Mouse (Mus musculus) olfactory bulb, adult 2 months (tissue): ENCODE measurements around the gene Trim80. TPM values are rescaled to one million over a fixed set of nuclear protein-coding genes. Genes with fewer than 3 reads are reported as not detected.
"Not testable (repeated sequence)": the region's sequence is repeated elsewhere in the genome, so short reads cannot be mapped to it uniquely, and the experiment has no call there.

Experiments used
- H3K27ac ChIP-seq: fragments of 200-500 bp; 2 replicates; pipeline ENCODE4 v1.5.1; 2012; ENCODE audit warnings: low read depth, low read length; ENCODE audit not compliant: insufficient read depth
- H3K4me1 ChIP-seq: fragments of 200-500 bp; 2 replicates; pipeline ENCODE4 v1.6.1; 2012; ENCODE audit warnings: low read length; ENCODE audit not compliant: control insufficient read depth, insufficient read depth
- H3K4me3 ChIP-seq: fragments of 200-500 bp; 2 replicates; pipeline ENCODE4 v1.5.1; 2012; ENCODE audit warnings: mild to moderate bottlenecking, low read depth, low read length, moderate library complexity; ENCODE audit not compliant: insufficient read depth
- CTCF ChIP-seq: fragments of 200-500 bp; IDR thresholded peaks from 2 replicates; pipeline ENCODE4 v1.5.1; 2012; ENCODE audit warnings: low read depth, mild to moderate bottlenecking, low read length, moderate library complexity; ENCODE audit not compliant: insufficient read depth
- POLR2A ChIP-seq: fragments of 200-500 bp; IDR thresholded peaks from 2 replicates; pipeline ENCODE4 v1.6.1; 2012; ENCODE audit warnings: mild to moderate bottlenecking, low read depth, low read length, moderate library complexity; ENCODE audit not compliant: insufficient read depth
- WGBS: fragments of 180-500 bp; shearing (Covaris S2); methylation state at CpG from one replicate; pipeline ENCODE4 v1.1.7; 2018; 5-methylcytosine and 5-hydroxymethylcytosine counted together
- polyA plus RNA-seq: library from polyadenylated mRNA; stranded (reverse); fragments of >200 nt; gene quantifications from 2 replicates; pipeline ENCODE4 v1.2.4, GENCODE M21; 2012; ENCODE audit warnings: low replicate concordance; ENCODE audit not compliant: missing spikeins, insufficient read depth, insufficient read length

Gene Trim80
- polyA plus RNA-seq, 1 experiment: not detected

DNA sequence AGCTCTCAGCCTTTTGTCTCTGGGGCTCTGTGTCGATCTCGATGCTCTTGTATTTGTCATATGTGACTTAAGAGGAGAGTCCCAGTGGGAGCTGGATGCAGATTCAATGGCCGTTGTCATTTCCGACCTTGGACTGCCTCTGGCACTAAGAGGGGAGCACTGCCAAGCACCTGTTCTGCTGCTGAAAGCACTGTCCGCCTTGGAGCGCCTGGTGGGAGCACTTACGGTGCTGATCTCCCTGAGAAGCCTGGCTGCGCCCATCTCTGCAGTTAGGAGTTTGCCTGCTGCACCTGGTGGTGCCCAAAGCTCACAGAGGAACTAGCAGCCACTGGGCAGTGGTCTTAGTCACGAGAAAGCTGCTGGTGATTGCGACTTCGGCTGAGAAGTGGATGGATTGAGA, 42.9 kb downstream of the Trim80 start:
- TF ChIP-seq CTCF (no peak), POLR2A (no peak)
- H3K4me3 ChIP-seq: no peak overlapping the region
- H3K27ac ChIP-seq: no peak overlapping the region
- WGBS: 68% methylated on average over 11 of the region's 11 CpGs
- H3K4me1 ChIP-seq: peaks cover 6% of the 10 kb centered on the region

DNA sequence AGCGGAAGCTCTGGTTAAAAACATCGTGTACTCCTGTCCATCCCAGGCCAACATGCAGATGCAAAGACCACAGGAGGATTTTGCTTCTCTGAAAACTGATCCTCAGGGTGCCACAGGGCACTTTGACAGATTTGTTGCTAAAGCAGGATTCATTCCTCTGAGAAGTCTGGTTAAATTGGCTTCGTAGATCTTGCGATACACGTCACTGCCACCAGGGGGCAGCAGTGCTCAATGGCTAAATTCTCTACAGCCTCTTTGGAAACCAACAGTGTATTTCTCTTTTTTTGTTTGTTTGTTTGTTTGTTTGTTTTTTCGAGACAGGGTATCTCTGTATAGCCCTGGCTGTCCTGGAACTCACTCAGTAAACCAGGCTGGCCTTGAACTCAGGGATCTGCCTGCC, 43.4 kb downstream of the Trim80 start:
- TF ChIP-seq POLR2A (no peak), CTCF (no peak)
- peaks cover 5% of the 10 kb centered on the region for H3K4me1 ChIP-seq
- WGBS: 18% methylated on average over 6 of the region's 6 CpGs
- no peak overlapping the region for H3K4me3 ChIP-seq
- no peak overlapping the region for H3K27ac ChIP-seq

DNA sequence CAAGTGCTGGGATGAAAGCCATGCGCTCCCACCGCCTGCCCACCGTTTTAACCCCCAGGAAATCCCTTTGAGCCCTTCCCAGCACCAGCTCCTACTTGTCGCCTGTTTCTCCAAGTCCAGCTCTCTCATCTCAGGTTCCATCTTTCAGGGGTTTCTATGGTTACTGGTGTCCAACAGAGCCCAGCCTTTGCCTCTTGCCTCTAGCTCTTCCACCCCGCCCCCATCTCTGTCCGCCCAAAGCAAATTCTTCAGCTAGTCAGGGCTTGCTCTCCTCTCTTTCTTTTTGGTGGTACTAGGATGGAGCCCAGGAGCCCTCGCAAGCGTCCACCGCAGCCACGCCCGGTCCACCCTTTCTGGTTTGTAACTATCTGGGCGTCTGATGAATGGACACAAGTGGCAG, 44.8 kb downstream of the Trim80 start:
- Histone ChIP-seq H3K4me3 (no peak overlapping the region), H3K4me1 (peaks cover 2% of the 10 kb centered on the region; the same call in 1 of the 2 replicates), H3K27ac (no peak overlapping the region)
- no peak for TF ChIP-seq CTCF
- TF ChIP-seq POLR2A: no peak
- WGBS: 56% methylated on average over 12 of the region's 12 CpGs

DNA sequence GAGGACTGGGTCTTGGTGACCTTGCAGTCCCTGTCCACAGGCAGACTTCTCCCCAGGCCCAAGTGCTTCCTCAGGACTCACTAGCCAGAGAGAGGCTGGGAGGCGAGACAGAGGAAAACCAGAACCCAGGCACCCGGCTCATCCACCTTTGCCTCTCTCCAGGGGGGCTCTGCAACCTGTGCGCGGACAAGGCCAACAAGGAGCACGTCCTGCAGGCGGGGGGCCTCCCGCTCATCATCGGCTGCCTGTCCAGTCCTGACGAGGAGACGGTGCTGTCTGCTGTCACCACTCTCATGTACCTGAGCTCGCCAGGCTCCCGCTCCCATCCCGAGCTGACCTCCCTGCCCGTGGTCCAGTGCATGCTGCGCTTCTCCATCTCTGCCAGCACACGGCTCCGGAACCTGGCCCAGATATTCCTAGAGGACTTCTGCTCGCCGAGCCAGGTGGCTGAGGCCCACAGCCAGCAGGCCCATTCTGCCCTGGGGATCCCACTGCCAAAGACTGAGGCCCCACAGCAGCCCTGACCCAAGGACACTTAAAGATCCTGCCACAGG, 48.3 kb downstream of the Trim80 start:
- WGBS: 88% methylated on average over 19 of the region's 19 CpGs
- Histone ChIP-seq H3K4me1 (peaks cover 11% of the 10 kb centered on the region), H3K27ac (no peak overlapping the region), H3K4me3 (no peak overlapping the region)
- no peak for TF ChIP-seq CTCF
- no peak for TF ChIP-seq POLR2A

DNA sequence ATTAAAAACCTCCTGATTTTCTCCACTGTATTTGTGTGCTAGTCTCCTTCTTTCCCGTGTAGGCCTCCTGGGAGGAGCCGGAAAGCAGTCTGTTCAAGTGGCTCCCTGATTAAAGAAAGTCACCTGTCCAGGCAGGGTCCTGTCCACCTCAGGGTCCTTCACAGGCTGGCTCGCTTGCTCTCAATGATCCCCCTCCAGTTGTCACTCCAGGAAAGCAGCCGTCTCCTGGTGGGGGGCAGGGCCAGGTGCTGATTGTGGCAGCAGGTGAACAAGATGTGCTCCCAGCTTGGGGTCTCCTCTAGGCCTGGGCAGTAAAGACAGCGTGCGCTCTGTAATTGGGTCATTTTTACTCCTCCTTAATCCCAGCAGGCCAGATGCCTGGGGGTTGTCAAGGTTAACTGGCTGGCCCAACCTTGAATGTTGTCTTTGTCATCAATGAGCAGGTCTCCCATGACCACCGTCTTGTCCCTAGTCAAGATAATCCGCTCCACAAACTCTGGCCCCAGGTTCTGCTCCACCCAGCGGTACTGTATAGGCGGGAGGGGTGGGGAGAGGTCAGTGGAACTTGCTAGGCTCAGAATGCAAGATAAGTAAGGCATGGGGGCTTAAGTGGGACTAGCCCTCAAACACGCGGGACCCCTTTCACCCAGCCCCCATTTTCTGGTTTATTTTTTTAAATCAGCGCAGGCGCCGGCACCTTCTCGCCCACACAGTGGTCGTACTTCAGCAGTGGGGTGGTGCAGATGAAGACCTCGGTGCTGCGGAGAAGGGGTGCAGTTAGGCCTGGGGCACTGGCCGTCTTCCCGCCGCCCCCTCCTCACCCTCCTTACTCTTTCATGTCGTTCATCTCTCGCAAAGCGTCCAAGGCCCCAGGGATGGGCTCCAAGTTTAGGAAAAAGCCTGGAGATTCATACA, 50.4 kb downstream of the Trim80 start:
- Histone ChIP-seq H3K4me1 (peaks cover 11% of the 10 kb centered on the region), H3K27ac (no peak overlapping the region), H3K4me3 (peak overlapping the region; percentile 74)
- TF ChIP-seq POLR2A: no peak
- TF ChIP-seq CTCF: no peak
- WGBS: 27% methylated on average over 25 of the region's 25 CpGs

DNA sequence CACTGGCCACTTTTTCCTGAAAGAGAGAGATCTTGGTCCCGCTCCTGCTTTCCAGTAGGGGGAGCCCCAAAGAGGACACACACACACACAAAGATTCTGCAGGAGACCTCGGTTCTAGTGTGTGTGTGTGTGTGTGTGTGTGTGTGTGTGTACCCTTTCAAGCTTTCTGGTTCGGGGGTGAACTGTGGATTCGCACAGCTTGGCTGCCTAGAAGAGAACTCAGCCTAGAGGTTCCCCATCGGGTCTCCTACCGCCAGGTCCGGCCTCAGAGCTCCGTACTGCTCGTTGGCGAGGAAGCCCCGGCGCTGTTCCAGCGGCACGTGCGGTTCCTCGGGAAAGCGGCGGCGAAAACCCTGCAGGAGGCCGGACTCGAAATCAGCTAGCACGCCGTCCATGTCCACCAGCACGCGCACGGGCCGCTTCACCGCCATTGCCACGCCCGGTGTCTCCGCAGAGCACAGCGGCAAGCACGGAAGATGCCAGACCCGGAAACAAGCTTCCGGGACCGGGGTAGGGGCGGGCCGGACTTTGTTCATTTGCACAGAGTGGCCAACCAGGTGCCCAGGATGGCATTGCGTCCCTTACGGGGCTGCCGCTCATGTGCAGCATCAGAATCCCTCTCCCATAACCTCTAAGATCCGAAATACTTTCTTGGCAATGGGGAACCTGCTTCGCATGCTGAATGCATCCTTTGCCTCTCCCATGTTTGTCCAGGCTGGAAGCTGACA, 51.2 kb downstream of the Trim80 start, which contains the start of gene Nt5c:
TSS of gene Nt5c (minus strand) at position 507 of the 728 bp plus-strand sequence.
- H3K4me3 ChIP-seq: peak within 1 kb of the TSS; percentile 74
- TF ChIP-seq POLR2A: no peak
- peak; percentile 45; the same call in 1 of the 2 replicates for TF ChIP-seq CTCF
- WGBS: under 1% methylated on average over 43 of the region's 43 CpGs
- peak within 1 kb of the TSS; percentile 61 for H3K27ac ChIP-seq
- H3K4me1 ChIP-seq: peaks cover 11% of the 10 kb centered on the region

DNA sequence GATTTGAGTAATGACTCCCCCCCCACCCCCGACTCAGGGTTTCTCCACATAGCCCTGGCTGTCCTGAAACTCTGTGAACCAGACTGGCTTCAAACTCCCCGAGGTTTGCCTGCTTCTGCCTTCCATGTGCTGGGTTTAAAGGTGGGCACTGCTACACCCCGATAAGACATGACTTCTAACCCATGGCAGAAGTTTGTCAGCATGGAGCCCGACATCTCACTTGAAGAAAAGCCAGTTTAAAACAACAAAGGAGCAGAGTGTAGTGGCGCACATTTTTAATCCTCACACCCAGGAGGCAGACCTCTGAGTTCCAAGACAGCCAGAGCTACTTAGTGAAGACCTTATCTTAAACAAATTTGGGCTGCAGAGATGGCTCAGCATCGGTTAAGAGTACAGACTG, 52.0 kb downstream of the Trim80 start:
- TF ChIP-seq CTCF (no peak), POLR2A (no peak)
- 34% methylated on average over 6 of the region's 6 CpGs for WGBS
- Histone ChIP-seq H3K27ac (no peak overlapping the region), H3K4me3 (no peak overlapping the region), H3K4me1 (peaks cover 11% of the 10 kb centered on the region)

DNA sequence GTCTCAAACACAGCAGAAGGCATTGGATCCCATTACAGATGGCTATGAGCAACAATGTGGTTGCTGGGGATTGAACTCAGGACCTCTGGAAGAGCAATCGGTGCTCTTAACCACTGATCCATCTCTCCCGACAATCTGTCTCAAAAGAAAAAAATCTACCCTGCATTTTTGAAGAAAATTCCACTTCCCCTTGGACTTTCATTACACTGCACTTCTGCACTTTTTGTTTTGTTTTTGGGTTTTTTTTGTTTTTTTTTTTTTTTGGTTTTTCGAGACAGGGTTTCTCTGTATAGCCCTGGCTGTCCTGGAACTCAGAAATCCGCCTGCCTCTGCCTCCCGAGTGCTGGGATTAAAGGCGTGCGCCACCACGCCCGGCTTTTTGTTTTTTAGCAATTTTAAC, 56.2 kb downstream of the Trim80 start:
- WGBS: 92% methylated on average over 9 of the region's 9 CpGs
- not testable (repeated sequence) for H3K4me1 ChIP-seq, H3K4me3 ChIP-seq, H3K27ac ChIP-seq

Other genes starting within 250 kb of the Trim80 start
- not detected in 2 replicates for gene Grin2c, start 173.3 kb upstream of the Trim80 start, polyA plus RNA-seq
- gene Fdxr, start 163.5 kb upstream of the Trim80 start, polyA plus RNA-seq: not detected in 2 replicates
- gene Fads6, start 142.9 kb upstream of the Trim80 start, polyA plus RNA-seq: not detected in 2 replicates
- gene Otop2, start 133.4 kb upstream of the Trim80 start, polyA plus RNA-seq: not detected in 2 replicates
- not detected in 2 replicates for gene Ush1g, start 118.5 kb upstream of the Trim80 start, polyA plus RNA-seq
- not detected in 2 replicates for gene Otop3, start 105.8 kb upstream of the Trim80 start, polyA plus RNA-seq
- gene Hid1, start 72.8 kb upstream of the Trim80 start, polyA plus RNA-seq: not detected in 2 replicates
- not detected in 2 replicates for gene Cdr2l, start 58.6 kb upstream of the Trim80 start, polyA plus RNA-seq
- not detected in 2 replicates for gene Mrpl58, start 36.8 kb upstream of the Trim80 start, polyA plus RNA-seq
- not detected in 2 replicates for gene Atp5h, start 20.6 kb upstream of the Trim80 start, polyA plus RNA-seq
- gene Kctd2, start 20.4 kb upstream of the Trim80 start, polyA plus RNA-seq: not detected in 2 replicates
- gene Slc16a5, start 21.9 kb downstream of the Trim80 start, polyA plus RNA-seq: not detected in 2 replicates
- gene Armc7, start 35.1 kb downstream of the Trim80 start, polyA plus RNA-seq: not detected in 2 replicates
- not detected in 2 replicates for gene Nt5c, start 51.3 kb downstream of the Trim80 start, polyA plus RNA-seq
- gene Jpt1, start 73.8 kb downstream of the Trim80 start, polyA plus RNA-seq: not detected in 2 replicates
- 478 TPM in 1 of 2 replicates, not detected in the other for gene Sumo2, start 95.7 kb downstream of the Trim80 start, polyA plus RNA-seq
- gene Nup85, start 123.9 kb downstream of the Trim80 start, polyA plus RNA-seq: not detected in 2 replicates
- not detected in 2 replicates for gene Mrps7, start 163.4 kb downstream of the Trim80 start, polyA plus RNA-seq
- 79.7 TPM in 1 of 2 replicates, not detected in the other for gene Gga3, start 163.5 kb downstream of the Trim80 start, polyA plus RNA-seq
- gene Mif4gd, start 172.4 kb downstream of the Trim80 start, polyA plus RNA-seq: not detected in 2 replicates
- gene Slc25a19, start 187.8 kb downstream of the Trim80 start, polyA plus RNA-seq: not detected in 2 replicates